Mouse (Mus musculus) heart, embryonic 15.5 days (tissue): ENCODE results near the gene Egln2. TPM values are rescaled to one million over a fixed set of nuclear protein-coding genes. Genes with fewer than 3 reads are reported as not detected.

ENCODE experiments used
- ATAC-seq: fragments of 200-750 bp; cut with Nextera tagmentation; replicated peaks from 2 replicates; pipeline ENCODE4 v1.8.0; 2017; ENCODE audit warnings: low read depth, moderate TSS enrichment; ENCODE audit not compliant: insufficient number of reproducible peaks, insufficient read depth, low FRiP score
- H3K27ac ChIP-seq: fragments of 300-500 bp; sonication (generic); 2 replicates; pipeline ENCODE4 v1.5.1; 2015; ENCODE audit warnings: mild to moderate bottlenecking, inconsistent platforms
- H3K27me3 ChIP-seq: fragments of 300-500 bp; sonication (generic); 2 replicates; pipeline ENCODE4 v1.6.1; 2015; ENCODE audit warnings: inconsistent platforms
- H3K36me3 ChIP-seq: fragments of 300-500 bp; sonication (generic); 2 replicates; pipeline ENCODE4 v1.6.1; 2015; ENCODE audit warnings: mild to moderate bottlenecking, inconsistent platforms
- H3K4me1 ChIP-seq: fragments of 300-500 bp; sonication (generic); replicated peaks from 2 replicates; pipeline ENCODE4 v1.6.1; 2015; ENCODE audit warnings: inconsistent platforms
- H3K4me2 ChIP-seq: fragments of 300-500 bp; sonication (generic); 2 replicates; pipeline ENCODE4 v1.6.1; 2015; ENCODE audit warnings: inconsistent platforms, mild to moderate bottlenecking, moderate library complexity
- H3K4me3 ChIP-seq: fragments of 300-500 bp; sonication (generic); 2 replicates; pipeline ENCODE4 v1.5.1; 2015; ENCODE audit warnings: mild to moderate bottlenecking, inconsistent platforms
- H3K9ac ChIP-seq: fragments of 300-500 bp; sonication (generic); 2 replicates; pipeline ENCODE4 v1.6.1; 2015; ENCODE audit warnings: mild to moderate bottlenecking, inconsistent platforms
- H3K9me3 ChIP-seq: fragments of 300-500 bp; sonication (generic); replicated peaks from 2 replicates; pipeline ENCODE4 v1.6.1; 2016; ENCODE audit warnings: inconsistent platforms
- WGBS: fragments of 180-500 bp; shearing (Covaris S2); methylation state at CpG from one replicate; pipeline ENCODE4 v1.1.7; 2015; ENCODE audit warnings: mixed read lengths; 5-methylcytosine and 5-hydroxymethylcytosine counted together
- polyA plus RNA-seq: library from polyadenylated mRNA; unstranded; fragments of >200 nt; fragmentation: Nextera tagmentation; extraction: Ambion mirVana; gene quantifications from 2 replicates; pipeline ENCODE4 v1.2.1, GENCODE M21; 2015

Gene Egln2
- polyA plus RNA-seq, 1 experiment from 2014 or later = 45.7 TPM

GRCm38 (mm10) chr7:27160921-27161320, 5.7 kb downstream of the Egln2 start:
- no peak overlapping the region for H3K9ac ChIP-seq
- peaks cover 39% of the 10 kb centered on the region for H3K36me3 ChIP-seq
- peaks cover 58% of the 10 kb centered on the region for H3K4me1 ChIP-seq

DNA sequence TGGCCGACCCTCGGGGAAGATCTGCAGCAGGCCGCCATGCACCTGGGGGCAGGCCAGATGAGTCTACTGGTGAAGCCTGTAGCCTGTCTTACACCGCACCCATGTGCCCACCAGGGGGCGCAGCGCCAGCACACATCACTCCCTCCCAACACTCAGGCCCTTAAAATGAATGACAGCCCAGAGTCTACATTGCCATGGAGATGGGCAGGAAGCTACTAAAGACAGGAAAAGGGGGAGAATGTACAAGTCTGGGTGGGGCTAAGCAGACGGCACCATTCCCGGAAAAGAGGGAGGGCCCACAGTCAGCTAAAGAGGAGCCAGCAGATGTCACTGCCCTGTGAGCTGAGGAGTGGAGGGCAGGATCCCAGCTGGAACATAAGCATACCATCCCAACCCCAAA, 6.7 kb downstream of the Egln2 start:
- peak; percentile 72 for ATAC-seq
- Histone ChIP-seq H3K9me3 (no peaks in the 10 kb centered on the region), H3K4me1 (peaks cover 48% of the 10 kb centered on the region), H3K4me2 (no peak overlapping the region), H3K36me3 (peaks cover 35% of the 10 kb centered on the region), H3K9ac (no peak overlapping the region), H3K4me3 (no peak overlapping the region), H3K27ac (peak overlapping the region; percentile 28; the same call in 1 of the 2 replicates), H3K27me3 (no peaks in the 10 kb centered on the region)
- WGBS = 8% methylated on average over 8 of the region's 8 CpGs

More at GRCm38 (mm10) chr7:27160921-27161320, 5.7 kb downstream of the Egln2 start:
- WGBS = 82% methylated on average over 3 of the region's 3 CpGs
- no peaks in the 10 kb centered on the region for H3K27me3 ChIP-seq
- no peak for ATAC-seq
- H3K9me3 ChIP-seq = no peaks in the 10 kb centered on the region
- no peak overlapping the region for H3K27ac ChIP-seq
- H3K4me2 ChIP-seq = no peak overlapping the region
- H3K4me3 ChIP-seq = no peak overlapping the region

DNA sequence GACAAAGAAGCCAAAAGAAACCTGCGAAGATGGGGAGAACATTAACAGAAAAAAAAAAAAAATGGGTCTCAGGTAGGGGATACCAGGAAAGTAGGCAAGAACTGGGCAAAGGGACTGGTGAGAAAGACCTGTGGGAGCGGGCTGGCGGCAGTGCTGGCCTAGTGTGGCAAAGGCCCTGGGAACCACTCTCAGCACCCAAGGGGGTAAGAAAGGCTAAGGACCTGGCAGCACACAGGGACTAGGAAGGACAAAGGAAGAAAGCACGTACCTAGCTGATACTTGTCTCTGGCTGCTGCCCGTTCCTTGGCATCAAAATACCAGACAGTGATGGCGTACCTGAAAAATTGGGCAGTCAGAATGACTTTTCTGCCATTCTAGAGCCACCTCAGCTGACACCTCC, 7.3 kb downstream of the Egln2 start:
- ATAC-seq = no peak
- no peak overlapping the region for H3K4me3 ChIP-seq
- no peak overlapping the region for H3K9ac ChIP-seq
- H3K9me3 ChIP-seq = no peaks in the 10 kb centered on the region
- H3K27me3 ChIP-seq = no peaks in the 10 kb centered on the region
- 91% methylated on average over 6 of the region's 6 CpGs for WGBS
- no peak overlapping the region for H3K27ac ChIP-seq
- peaks cover 42% of the 10 kb centered on the region for H3K4me1 ChIP-seq
- H3K36me3 ChIP-seq = peaks cover 32% of the 10 kb centered on the region
- H3K4me2 ChIP-seq = no peak overlapping the region

GRCm38 (mm10) chr7:27158171-27158570, 8.4 kb downstream of the Egln2 start:
- Histone ChIP-seq H3K36me3 (peaks cover 32% of the 10 kb centered on the region), H3K27ac (no peak overlapping the region), H3K4me1 (peaks cover 35% of the 10 kb centered on the region), H3K4me2 (no peak overlapping the region), H3K9ac (no peak overlapping the region), H3K9me3 (no peaks in the 10 kb centered on the region), H3K4me3 (no peak overlapping the region), H3K27me3 (no peaks in the 10 kb centered on the region)
- WGBS = 93% methylated on average over 9 of the region's 9 CpGs
- ATAC-seq = no peak

GRCm38 (mm10) chr7:27156005-27156404, 10.6 kb downstream of the Egln2 start:
- no peaks in the 10 kb centered on the region for H3K9me3 ChIP-seq
- H3K4me3 ChIP-seq = no peak overlapping the region
- H3K36me3 ChIP-seq = peaks cover 32% of the 10 kb centered on the region
- H3K27me3 ChIP-seq = no peaks in the 10 kb centered on the region
- H3K27ac ChIP-seq = no peak overlapping the region
- ATAC-seq = no peak
- 76% methylated on average over 13 of the region's 13 CpGs for WGBS
- no peak overlapping the region for H3K9ac ChIP-seq
- H3K4me2 ChIP-seq = no peak overlapping the region
- peaks cover 15% of the 10 kb centered on the region for H3K4me1 ChIP-seq

DNA sequence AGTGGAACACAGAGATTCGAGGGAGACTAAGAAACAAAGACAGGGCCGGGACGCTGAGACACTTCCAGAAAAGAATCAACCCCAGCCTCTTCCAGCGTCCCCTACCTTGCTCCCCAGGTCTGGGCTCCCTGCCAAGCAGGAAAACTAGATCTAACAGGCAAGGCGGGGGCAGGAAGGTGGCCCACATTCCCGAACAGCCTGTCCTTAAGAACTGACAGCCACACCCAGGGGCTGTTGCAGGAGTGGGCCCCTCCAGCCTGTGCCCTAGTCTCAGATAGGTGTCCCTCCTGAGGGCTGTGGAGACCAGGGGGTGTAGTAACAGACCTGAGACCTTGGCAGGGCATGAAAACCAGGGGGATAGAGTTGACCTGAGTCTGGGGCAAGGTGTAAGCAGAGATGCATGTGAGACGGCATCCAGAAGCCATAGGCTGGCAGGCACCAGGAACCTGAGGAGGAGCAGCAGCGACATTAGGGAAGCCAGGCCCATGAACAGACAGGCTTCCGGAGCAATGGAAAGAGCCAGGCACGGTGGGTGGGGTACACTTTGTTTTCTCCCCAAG, 13.3 kb downstream of the Egln2 start, which contains the start of gene Cyp2t4:
Gene Cyp2t4, plus strand, starts transcription at position 510 of the 560 bp plus-strand sequence.
- peaks cover 5% of the 10 kb centered on the region; the same call in 1 of the 2 replicates for H3K4me1 ChIP-seq
- H3K27ac ChIP-seq = no peak within 1 kb of the TSS; the same call in 1 of the 2 replicates
- H3K4me3 ChIP-seq = no peak within 1 kb of the TSS
- H3K9me3 ChIP-seq = no peaks in the 10 kb centered on the region
- no peaks in the 10 kb centered on the region for H3K27me3 ChIP-seq
- peak; percentile 47; the same call in 1 of the 2 replicates for ATAC-seq
- no peak within 1 kb of the TSS for H3K4me2 ChIP-seq
- peaks cover 13% of the 10 kb centered on the region for H3K36me3 ChIP-seq
- WGBS = 45% methylated on average over 10 of the region's 10 CpGs
- no peak within 1 kb of the TSS for H3K9ac ChIP-seq

DNA sequence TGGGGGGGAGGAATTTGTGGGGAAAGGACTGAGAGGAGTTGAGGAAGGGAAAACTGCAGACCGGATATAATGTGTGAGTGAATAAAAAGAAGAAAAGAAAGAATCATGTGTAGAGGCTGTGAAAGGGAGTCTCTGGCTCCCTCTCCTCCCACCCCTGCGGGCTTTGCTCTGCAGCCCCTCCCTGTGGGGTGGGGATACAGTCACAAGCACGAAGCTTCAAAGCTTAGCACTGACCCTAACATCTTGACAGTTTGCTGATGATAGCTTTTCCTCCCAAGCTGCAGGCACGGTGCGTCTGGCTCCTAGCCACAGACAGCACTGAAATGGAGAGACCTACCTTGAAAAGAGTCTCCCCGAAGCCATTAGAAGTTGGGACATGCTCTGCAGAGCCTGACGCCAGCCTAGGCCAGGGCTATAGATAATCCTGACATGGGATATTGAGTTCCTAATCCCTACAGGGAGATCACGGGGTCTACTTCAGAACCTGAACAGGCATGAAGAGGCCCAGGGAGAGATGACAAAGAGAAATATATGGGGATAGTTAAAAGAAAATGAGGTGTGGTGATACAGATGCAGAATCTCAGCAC, 30.1 kb downstream of the Egln2 start:
- H3K36me3 ChIP-seq = no peaks in the 10 kb centered on the region
- peaks cover 6% of the 10 kb centered on the region; the same call in 1 of the 2 replicates for H3K9me3 ChIP-seq
- no peaks in the 10 kb centered on the region for H3K27me3 ChIP-seq
- no peak for ATAC-seq
- no peak overlapping the region for H3K4me3 ChIP-seq
- H3K4me2 ChIP-seq = no peak overlapping the region
- H3K27ac ChIP-seq = no peak overlapping the region
- no peak overlapping the region for H3K9ac ChIP-seq
- H3K4me1 ChIP-seq = peaks cover 4% of the 10 kb centered on the region; the same call in 1 of the 2 replicates
- 42% methylated on average over 8 of the region's 8 CpGs for WGBS

GRCm38 (mm10) chr7:27133757-27134156, 32.8 kb downstream of the Egln2 start:
- Histone ChIP-seq H3K9me3 (no peaks in the 10 kb centered on the region), H3K36me3 (no peaks in the 10 kb centered on the region), H3K4me2 (no peak overlapping the region), H3K9ac (no peak overlapping the region), H3K27ac (no peak overlapping the region), H3K4me1 (peaks cover 4% of the 10 kb centered on the region; the same call in 1 of the 2 replicates), H3K27me3 (no peaks in the 10 kb centered on the region), H3K4me3 (no peak overlapping the region)
- no peak for ATAC-seq
- 73% methylated on average over 4 of the region's 4 CpGs for WGBS

DNA sequence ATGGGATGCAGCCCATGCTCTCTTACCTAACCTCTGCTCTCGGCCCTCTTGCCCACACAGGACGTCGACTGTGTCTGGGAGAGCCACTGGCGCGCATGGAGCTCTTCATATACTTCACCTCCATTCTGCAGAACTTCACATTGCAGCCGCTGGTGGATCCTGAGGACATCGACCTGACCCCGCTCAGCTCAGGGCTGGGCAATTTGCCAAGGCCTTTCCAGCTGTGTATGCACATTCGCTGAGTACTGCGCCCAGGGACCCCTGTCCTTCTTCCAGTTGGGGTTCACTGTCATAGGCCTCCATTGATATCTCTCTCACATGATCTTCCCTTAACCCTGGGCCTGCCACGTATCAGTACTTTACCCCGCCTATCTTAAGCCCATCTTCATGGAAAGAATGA, 33.4 kb downstream of the Egln2 start:
- no peak for ATAC-seq
- H3K4me1 ChIP-seq = peaks cover 4% of the 10 kb centered on the region; the same call in 1 of the 2 replicates
- H3K9ac ChIP-seq = no peak overlapping the region

DNA sequence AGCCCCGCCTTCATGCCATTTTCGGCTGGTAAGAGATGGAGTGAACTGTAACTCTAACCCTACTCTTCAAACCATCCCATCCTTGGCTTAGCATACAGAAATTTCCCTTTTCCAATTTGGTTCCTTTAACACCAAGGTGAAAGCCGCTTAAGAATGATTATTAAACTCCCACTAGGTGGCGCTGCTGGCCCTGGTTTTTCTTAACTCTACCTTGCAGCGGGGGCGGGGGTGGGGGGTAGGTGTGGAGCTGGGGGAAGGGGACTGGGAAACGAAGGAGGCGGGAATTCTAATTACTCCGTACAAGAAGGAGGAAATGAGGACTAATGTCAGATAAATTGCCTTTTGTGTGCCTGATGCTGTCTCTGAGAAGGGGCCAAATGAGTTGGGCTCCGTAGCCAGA, 34.0 kb downstream of the Egln2 start:
- 15% methylated on average over 10 of the region's 10 CpGs for WGBS
- no peak for ATAC-seq
- H3K4me2 ChIP-seq = no peak overlapping the region; the same call in 1 of the 2 replicates

More for the DNA sequence above, 33.4 kb downstream of the Egln2 start:
- Histone ChIP-seq H3K4me3 (no peak overlapping the region), H3K36me3 (no peaks in the 10 kb centered on the region), H3K27ac (no peak overlapping the region), H3K27me3 (no peaks in the 10 kb centered on the region), H3K9me3 (no peaks in the 10 kb centered on the region), H3K4me2 (no peak overlapping the region)
- 48% methylated on average over 12 of the region's 12 CpGs for WGBS

DNA sequence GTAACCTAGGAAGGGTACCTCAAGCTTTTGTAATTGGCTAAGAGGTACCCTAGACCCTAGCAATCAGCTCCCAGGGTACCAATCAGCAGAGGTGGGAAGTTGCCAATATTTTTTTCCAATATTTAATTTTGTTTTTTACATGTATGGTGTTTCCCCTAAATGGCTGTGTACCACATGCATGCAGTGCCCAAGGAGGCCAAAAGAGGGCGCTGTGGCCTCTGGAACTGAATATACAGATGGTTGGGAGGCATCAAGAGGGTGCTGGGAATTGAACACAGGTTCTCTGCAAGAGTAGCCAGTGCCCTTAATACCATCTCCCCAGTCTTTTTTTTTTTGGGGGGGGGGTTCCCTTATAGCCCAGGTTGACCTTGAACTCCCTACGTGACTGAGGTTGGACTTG, 35.2 kb downstream of the Egln2 start:
- 64% methylated on average over 2 of the region's 2 CpGs for WGBS
- peaks cover 4% of the 10 kb centered on the region; the same call in 1 of the 2 replicates for H3K4me1 ChIP-seq

More for the DNA sequence above, 34.0 kb downstream of the Egln2 start:
- no peak overlapping the region for H3K27ac ChIP-seq
- no peak overlapping the region for H3K9ac ChIP-seq
- H3K9me3 ChIP-seq = no peaks in the 10 kb centered on the region
- H3K36me3 ChIP-seq = no peaks in the 10 kb centered on the region
- no peaks in the 10 kb centered on the region for H3K27me3 ChIP-seq
- peaks cover 4% of the 10 kb centered on the region; the same call in 1 of the 2 replicates for H3K4me1 ChIP-seq
- H3K4me3 ChIP-seq = no peak overlapping the region

More for the DNA sequence above, 35.2 kb downstream of the Egln2 start:
- no peaks in the 10 kb centered on the region for H3K27me3 ChIP-seq
- no peak overlapping the region for H3K27ac ChIP-seq
- H3K4me3 ChIP-seq = no peak overlapping the region
- no peaks in the 10 kb centered on the region for H3K9me3 ChIP-seq
- no peak for ATAC-seq
- H3K9ac ChIP-seq = no peak overlapping the region
- no peak overlapping the region for H3K4me2 ChIP-seq
- H3K36me3 ChIP-seq = no peaks in the 10 kb centered on the region
